Mouse (Mus musculus) embryonic facial prominence, embryonic 12.5 days (tissue): ENCODE data around the gene Saysd1. TPM values are rescaled to one million over a fixed set of nuclear protein-coding genes. Genes with fewer than 3 reads are reported as not detected.

ENCODE experiments used
- ATAC-seq: fragments of 200-750 bp; cut with Nextera tagmentation; 2 replicates; pipeline ENCODE4 v1.8.0; 2017; ENCODE audit not compliant: insufficient number of reproducible peaks, insufficient read depth, low FRiP score, low TSS enrichment
- H3K27ac ChIP-seq: fragments of 300-500 bp; sonication (generic); 2 replicates; pipeline ENCODE4 v1.5.1; 2016; ENCODE audit warnings: mild to moderate bottlenecking
- H3K27me3 ChIP-seq: fragments of 300-500 bp; sonication (generic); 2 replicates; pipeline ENCODE4 v1.6.1; 2016; ENCODE audit warnings: mild to moderate bottlenecking, moderate library complexity
- H3K36me3 ChIP-seq: fragments of 300-500 bp; sonication (generic); 2 replicates; pipeline ENCODE4 v1.6.1; 2016; ENCODE audit warnings: mild to moderate bottlenecking
- H3K4me1 ChIP-seq: fragments of 300-500 bp; sonication (generic); 2 replicates; pipeline ENCODE4 v1.6.1; 2016
- H3K4me2 ChIP-seq: fragments of 300-500 bp; sonication (generic); replicated peaks from 2 replicates; pipeline ENCODE4 v1.6.1; 2016; ENCODE audit warnings: mild to moderate bottlenecking, moderate library complexity
- H3K4me3 ChIP-seq: fragments of 300-500 bp; sonication (generic); 2 replicates; pipeline ENCODE4 v1.5.1; 2016; ENCODE audit warnings: mild to moderate bottlenecking
- H3K9ac ChIP-seq: fragments of 300-500 bp; sonication (generic); 2 replicates; pipeline ENCODE4 v1.6.1; 2016; ENCODE audit warnings: mild to moderate bottlenecking, moderate library complexity
- H3K9me3 ChIP-seq: fragments of 300-500 bp; sonication (generic); 2 replicates; pipeline ENCODE4 v1.6.1; 2016; ENCODE audit warnings: mild to moderate bottlenecking, moderate library complexity
- WGBS: fragments of 180-500 bp; shearing (Covaris S2); methylation state at CpG from one replicate; pipeline ENCODE4 v1.1.7; 2016; 5-methylcytosine and 5-hydroxymethylcytosine counted together
- polyA plus RNA-seq: library from polyadenylated mRNA; unstranded; fragments of >200 nt; fragmentation: Nextera tagmentation; extraction: Ambion mirVana; gene quantifications from 2 replicates; pipeline ENCODE4 v1.2.1, GENCODE M21; 2016

Saysd1 gene
- polyA plus RNA-seq, 1 experiment from 2014 or later = 11.5 TPM

- H3K9ac ChIP-seq = no peak overlapping the region
- H3K4me3 ChIP-seq = no peak overlapping the region
- no peaks in the 10 kb centered on the region for H3K4me1 ChIP-seq
- no peaks in the 10 kb centered on the region for H3K9me3 ChIP-seq
- no peaks in the 10 kb centered on the region for H3K27me3 ChIP-seq
- no peaks in the 10 kb centered on the region for H3K36me3 ChIP-seq
- no peak overlapping the region for H3K4me2 ChIP-seq
- no peak overlapping the region for H3K27ac ChIP-seq
- WGBS = 60% methylated on average over 5 of the region's 5 CpGs
- ATAC-seq = no peak
Observed at GRCm38 (mm10) chr14:20098061-20098460, 40.3 kb downstream of the Saysd1 start.

- Histone ChIP-seq H3K27ac (no peak overlapping the region), H3K4me1 (no peaks in the 10 kb centered on the region), H3K4me2 (no peak overlapping the region), H3K36me3 (no peaks in the 10 kb centered on the region), H3K9ac (no peak overlapping the region), H3K9me3 (no peaks in the 10 kb centered on the region), H3K27me3 (0 out of 2 replicates have a peak, but pooled peaks cover 5% of the 10 kb centered on the region), H3K4me3 (no peak overlapping the region)
- ATAC-seq = no peak
- WGBS = 68% methylated on average over 5 of the region's 5 CpGs
Observed at GRCm38 (mm10) chr14:20094942-20095341, 43.4 kb downstream of the Saysd1 start.

- H3K27me3 ChIP-seq = 0 out of 2 replicates have a peak, but pooled peaks cover 5% of the 10 kb centered on the region
- H3K36me3 ChIP-seq = no peaks in the 10 kb centered on the region
- no peak overlapping the region for H3K4me3 ChIP-seq
- WGBS = 19% methylated on average over 7 of the region's 7 CpGs
- H3K9me3 ChIP-seq = no peaks in the 10 kb centered on the region
- no peak overlapping the region for H3K9ac ChIP-seq
- ATAC-seq = no peak
- H3K4me2 ChIP-seq = no peak overlapping the region
- no peak overlapping the region for H3K27ac ChIP-seq
- H3K4me1 ChIP-seq = no peaks in the 10 kb centered on the region
Observed at GRCm38 (mm10) chr14:20093493-20093892, 44.8 kb downstream of the Saysd1 start.

GRCm38 (mm10) chr14:20084335-20084734 is 54.0 kb downstream of the Saysd1 start:
- H3K36me3 ChIP-seq = no peaks in the 10 kb centered on the region
- no peak for ATAC-seq

GRCm38 (mm10) chr14:20082536-20083325 is 55.6 kb downstream of the Saysd1 start:
- peak overlapping the region; percentile 49 for H3K4me3 ChIP-seq
- peak overlapping the region; percentile 93 for H3K27ac ChIP-seq
- H3K9ac ChIP-seq = peak overlapping the region; percentile 60
- peak; percentile 97 for ATAC-seq
- H3K4me1 ChIP-seq = peaks cover 12% of the 10 kb centered on the region
- H3K36me3 ChIP-seq = no peaks in the 10 kb centered on the region
- H3K27me3 ChIP-seq = no peaks in the 10 kb centered on the region
- 3% methylated on average over 56 of the region's 56 CpGs for WGBS
- H3K4me2 ChIP-seq = peak overlapping the region; percentile 73
- no peaks in the 10 kb centered on the region for H3K9me3 ChIP-seq

More at GRCm38 (mm10) chr14:20084335-20084734, 54.0 kb downstream of the Saysd1 start:
- Histone ChIP-seq H3K4me2 (no peak overlapping the region), H3K4me3 (no peak overlapping the region), H3K9me3 (no peaks in the 10 kb centered on the region), H3K27ac (no peak overlapping the region), H3K27me3 (no peaks in the 10 kb centered on the region), H3K4me1 (peaks cover 12% of the 10 kb centered on the region), H3K9ac (no peak overlapping the region)

GRCm38 (mm10) chr14:20081937-20082533 is 56.3 kb downstream of the Saysd1 start:
- no peak for ATAC-seq
- Histone ChIP-seq H3K9me3 (no peaks in the 10 kb centered on the region), H3K27ac (peak overlapping the region; percentile 93), H3K36me3 (no peaks in the 10 kb centered on the region), H3K9ac (peak overlapping the region; percentile 60), H3K4me3 (peak overlapping the region; percentile 49), H3K4me2 (peak overlapping the region; percentile 73), H3K4me1 (peaks cover 12% of the 10 kb centered on the region), H3K27me3 (no peaks in the 10 kb centered on the region)
- WGBS = 70% methylated on average over 5 of the region's 5 CpGs

- WGBS = 88% methylated on average over 1 of the region's 1 CpGs
- H3K36me3 ChIP-seq = no peaks in the 10 kb centered on the region
- no peak for ATAC-seq
- H3K4me2 ChIP-seq = no peak overlapping the region
- H3K27ac ChIP-seq = no peak overlapping the region
- no peak overlapping the region for H3K9ac ChIP-seq
- no peaks in the 10 kb centered on the region for H3K27me3 ChIP-seq
- H3K9me3 ChIP-seq = no peaks in the 10 kb centered on the region
- no peak overlapping the region for H3K4me3 ChIP-seq
- H3K4me1 ChIP-seq = peaks cover 12% of the 10 kb centered on the region
Observed at GRCm38 (mm10) chr14:20081084-20081483, 57.2 kb downstream of the Saysd1 start.

GRCm38 (mm10) chr14:20077181-20077580 is 61.2 kb downstream of the Saysd1 start:
- H3K27ac ChIP-seq = no peak overlapping the region
- no peaks in the 10 kb centered on the region for H3K36me3 ChIP-seq
- no peaks in the 10 kb centered on the region for H3K9me3 ChIP-seq
- no peak for ATAC-seq
- WGBS = 78% methylated on average over 6 of the region's 6 CpGs
- H3K9ac ChIP-seq = no peak overlapping the region
- H3K4me2 ChIP-seq = no peak overlapping the region
- no peak overlapping the region for H3K4me3 ChIP-seq
- H3K27me3 ChIP-seq = no peaks in the 10 kb centered on the region
- peaks cover 8% of the 10 kb centered on the region for H3K4me1 ChIP-seq

GRCm38 (mm10) chr14:20075544-20075943 is 62.8 kb downstream of the Saysd1 start:
- WGBS = 90% methylated on average over 7 of the region's 7 CpGs
- no peak overlapping the region for H3K4me3 ChIP-seq
- no peak for ATAC-seq
- no peaks in the 10 kb centered on the region for H3K9me3 ChIP-seq
- H3K27me3 ChIP-seq = no peaks in the 10 kb centered on the region
- H3K36me3 ChIP-seq = no peaks in the 10 kb centered on the region
- H3K27ac ChIP-seq = no peak overlapping the region
- no peak overlapping the region for H3K9ac ChIP-seq
- no peaks in the 10 kb centered on the region for H3K4me1 ChIP-seq
- no peak overlapping the region for H3K4me2 ChIP-seq

GRCm38 (mm10) chr14:20074759-20075158 is 63.6 kb downstream of the Saysd1 start:
- Histone ChIP-seq H3K4me1 (no peaks in the 10 kb centered on the region), H3K4me2 (no peak overlapping the region), H3K9ac (no peak overlapping the region), H3K36me3 (no peaks in the 10 kb centered on the region), H3K27ac (no peak overlapping the region), H3K9me3 (no peaks in the 10 kb centered on the region), H3K4me3 (no peak overlapping the region), H3K27me3 (no peaks in the 10 kb centered on the region)
- ATAC-seq = no peak
- 27% methylated on average over 1 of the region's 1 CpGs for WGBS

GRCm38 (mm10) chr14:20070629-20071028 is 67.7 kb downstream of the Saysd1 start:
- H3K4me2 ChIP-seq = no peak overlapping the region
- H3K4me1 ChIP-seq = peaks cover 3% of the 10 kb centered on the region
- no peaks in the 10 kb centered on the region for H3K9me3 ChIP-seq
- H3K36me3 ChIP-seq = no peaks in the 10 kb centered on the region
- H3K27ac ChIP-seq = no peak overlapping the region
- no peak overlapping the region for H3K4me3 ChIP-seq
- no peak for ATAC-seq
- no peaks in the 10 kb centered on the region for H3K27me3 ChIP-seq
- no peak overlapping the region for H3K9ac ChIP-seq

GRCm38 (mm10) chr14:20068365-20068764 is 70.0 kb downstream of the Saysd1 start:
- no peak overlapping the region for H3K27ac ChIP-seq

More at GRCm38 (mm10) chr14:20068365-20068764, 70.0 kb downstream of the Saysd1 start:
- peaks cover 3% of the 10 kb centered on the region for H3K4me1 ChIP-seq
- no peaks in the 10 kb centered on the region for H3K36me3 ChIP-seq
- no peak overlapping the region for H3K4me3 ChIP-seq
- 88% methylated on average over 2 of the region's 2 CpGs for WGBS
- H3K9ac ChIP-seq = no peak overlapping the region
- ATAC-seq = no peak
- no peak overlapping the region for H3K4me2 ChIP-seq
- no peaks in the 10 kb centered on the region for H3K27me3 ChIP-seq
- no peaks in the 10 kb centered on the region for H3K9me3 ChIP-seq
